Mouse (Mus musculus) forebrain, postnatal 0 days (tissue): ENCODE measurements around the gene Ctsc. TPM values are rescaled to one million over a fixed set of nuclear protein-coding genes. Genes with fewer than 3 reads are reported as not detected.

ENCODE experiments used
- ATAC-seq: fragments of 200-750 bp; cut with Nextera tagmentation; 2 replicates; pipeline ENCODE4 v1.8.0; 2017; ENCODE audit warnings: mild to moderate bottlenecking, moderate library complexity
- DNase-seq: peaks from one replicate; pipeline ENCODE4 v3.0.0-alpha.2; 2015
- H3K27ac ChIP-seq: fragments of 300-500 bp; sonication (generic); 2 replicates; pipeline ENCODE4 v1.5.1; 2014; ENCODE audit warnings: low read depth, mild to moderate bottlenecking, antibody characterized with exemption, low read length, moderate library complexity, mixed read lengths
- H3K27me3 ChIP-seq: fragments of 300-500 bp; sonication (generic); 2 replicates; pipeline ENCODE4 v1.6.1; 2014; ENCODE audit warnings: mild to moderate bottlenecking, low read length, mixed read lengths; ENCODE audit not compliant: insufficient read depth
- H3K36me3 ChIP-seq: fragments of 300-500 bp; sonication (generic); 2 replicates; pipeline ENCODE4 v1.6.1; 2014; ENCODE audit warnings: mild to moderate bottlenecking, moderate library complexity; ENCODE audit not compliant: insufficient read depth
- H3K4me1 ChIP-seq: fragments of 300-500 bp; sonication (generic); 2 replicates; pipeline ENCODE4 v1.6.1; 2014; ENCODE audit warnings: antibody characterized with exemption; ENCODE audit not compliant: insufficient read depth
- H3K4me2 ChIP-seq: fragments of 300-500 bp; sonication (generic); 2 replicates; pipeline ENCODE4 v1.6.1; 2014; ENCODE audit warnings: low read depth, mild to moderate bottlenecking, moderate library complexity
- H3K4me3 ChIP-seq: fragments of 300-500 bp; sonication (generic); 2 replicates; pipeline ENCODE4 v1.5.1; 2014; ENCODE audit warnings: low read depth, low read length, mixed read lengths
- H3K9ac ChIP-seq: fragments of 300-500 bp; sonication (generic); 2 replicates; pipeline ENCODE4 v1.6.1; 2014; ENCODE audit warnings: mild to moderate bottlenecking
- H3K9me3 ChIP-seq: fragments of 300-500 bp; sonication (generic); 2 replicates; pipeline ENCODE4 v1.6.1; 2016; ENCODE audit warnings: low read length
- CTCF ChIP-seq: sonication (generic); IDR thresholded peaks from 2 replicates; pipeline ENCODE4 v1.5.1; 2016; ENCODE audit warnings: antibody characterized with exemption, control low read depth, low read depth
- WGBS: fragments of 180-500 bp; shearing (Covaris S2); extraction: QIAGEN DNeasy Blood & Tissue Kit; methylation state at CpG from one replicate; pipeline ENCODE4 v1.1.7; 2014; 5-methylcytosine and 5-hydroxymethylcytosine counted together
- polyA plus RNA-seq: library from polyadenylated mRNA; unstranded; fragments of >200 nt; fragmentation: Nextera tagmentation; extraction: Ambion mirVana; gene quantifications from 2 replicates; pipeline ENCODE4 v1.2.1, GENCODE M21; 2015
- total RNA-seq: library from RNA; depleted of rRNA; stranded (reverse); fragments of >200 nt; gene quantifications from 2 replicates; pipeline ENCODE4 v1.2.3, GENCODE M21; 2014

The Ctsc gene
- total and polyA plus RNA-seq, 2 experiments from 2014 or later = 12.8 to 16.1 TPM

GRCm38 (mm10) chr7:88318904-88319303 lies 41.0 kb downstream of the Ctsc start:
- no peak for ATAC-seq
- DNase-seq = no peak
- WGBS = 92% methylated on average over 2 of the region's 2 CpGs

DNA sequence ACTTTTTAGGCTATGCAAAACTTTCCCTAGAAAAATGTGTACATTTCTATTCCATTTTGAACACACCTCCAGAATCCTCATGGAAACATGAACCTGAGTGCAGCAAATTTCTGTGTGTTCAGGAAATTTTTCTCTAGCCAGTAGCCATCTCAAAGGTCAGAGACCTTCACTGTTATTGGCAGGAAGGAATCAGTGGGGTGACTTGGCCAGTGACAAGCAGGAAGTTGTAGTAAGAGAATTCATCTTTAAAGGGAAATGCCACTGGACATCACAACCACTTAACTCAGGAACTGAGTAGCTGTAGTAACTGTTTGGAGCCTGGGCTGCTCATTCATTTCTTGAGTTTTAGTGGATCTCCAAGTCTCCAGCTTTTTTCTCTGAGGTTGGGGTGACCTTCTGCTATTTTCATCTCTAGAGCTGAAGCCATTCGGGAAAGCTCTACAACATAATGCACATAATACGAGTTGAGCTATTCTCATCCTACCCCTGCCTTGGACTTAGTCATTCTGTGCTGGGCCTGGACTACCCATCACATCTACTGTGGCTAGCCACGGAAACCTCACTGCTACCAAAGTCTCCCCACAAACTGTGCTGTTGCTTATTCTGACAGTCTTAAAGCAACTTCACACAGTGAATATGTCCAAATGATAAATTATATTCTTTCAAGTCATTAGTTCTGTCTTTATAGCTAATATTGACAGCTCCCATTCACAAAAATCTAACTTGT lies 41.7 kb downstream of the Ctsc start:
- H3K9me3 ChIP-seq = no peaks in the 10 kb centered on the region
- H3K27me3 ChIP-seq = no peaks in the 10 kb centered on the region
- TF ChIP-seq CTCF = no peak
- no peak overlapping the region for H3K9ac ChIP-seq
- 95% methylated on average over 3 of the region's 3 CpGs for WGBS
- no peak overlapping the region for H3K4me3 ChIP-seq
- H3K4me2 ChIP-seq = no peak overlapping the region
- H3K27ac ChIP-seq = no peak overlapping the region
- DNase-seq (no peak), ATAC-seq (no peak)
- H3K4me1 ChIP-seq = no peaks in the 10 kb centered on the region
- no peaks in the 10 kb centered on the region for H3K36me3 ChIP-seq

More at GRCm38 (mm10) chr7:88318904-88319303, 41.0 kb downstream of the Ctsc start:
- TF ChIP-seq CTCF = no peak
- Histone ChIP-seq H3K27ac (no peak overlapping the region), H3K9ac (no peak overlapping the region), H3K27me3 (no peaks in the 10 kb centered on the region), H3K4me2 (no peak overlapping the region), H3K4me3 (no peak overlapping the region), H3K4me1 (no peaks in the 10 kb centered on the region), H3K9me3 (no peaks in the 10 kb centered on the region), H3K36me3 (no peaks in the 10 kb centered on the region)

- ATAC-seq (peak; percentile 88), DNase-seq (peak; percentile 67)
- H3K27ac ChIP-seq = no peak overlapping the region; the same call in 1 of the 2 replicates
- no peaks in the 10 kb centered on the region for H3K36me3 ChIP-seq
- 48% methylated on average over 12 of the region's 12 CpGs for WGBS
- no peak overlapping the region for H3K4me3 ChIP-seq
- H3K4me1 ChIP-seq = no peaks in the 10 kb centered on the region
- no peaks in the 10 kb centered on the region for H3K9me3 ChIP-seq
- TF ChIP-seq CTCF = no peak
- no peak overlapping the region for H3K9ac ChIP-seq
- H3K4me2 ChIP-seq = no peak overlapping the region
- H3K27me3 ChIP-seq = no peaks in the 10 kb centered on the region
Observed at GRCm38 (mm10) chr7:88320628-88321336, 42.9 kb downstream of the Ctsc start.

DNA sequence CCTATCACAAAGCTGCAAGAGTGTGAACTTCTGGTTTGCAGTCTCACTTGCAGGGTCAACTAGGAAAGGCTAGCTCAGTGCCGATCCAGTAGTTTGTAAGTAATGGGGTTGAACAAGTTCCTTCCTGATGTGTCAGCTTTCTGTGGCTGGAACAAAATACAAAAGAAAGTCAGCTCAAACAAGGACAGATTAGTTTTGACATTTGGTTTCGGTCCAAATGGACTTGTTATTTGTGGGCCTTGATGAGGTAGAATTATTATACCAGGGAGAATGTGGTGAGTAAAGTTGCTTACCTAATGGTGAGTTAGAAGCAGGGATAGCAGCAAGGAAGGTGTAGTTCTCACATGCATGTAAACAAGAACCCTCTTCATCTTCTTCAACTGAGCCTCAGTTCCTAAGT lies 44.5 kb downstream of the Ctsc start:
- Histone ChIP-seq H3K4me2 (no peak overlapping the region), H3K36me3 (no peaks in the 10 kb centered on the region), H3K4me1 (no peaks in the 10 kb centered on the region), H3K27ac (no peak overlapping the region), H3K27me3 (no peaks in the 10 kb centered on the region), H3K9ac (no peak overlapping the region), H3K4me3 (no peak overlapping the region), H3K9me3 (no peaks in the 10 kb centered on the region)
- DNase-seq (no peak), ATAC-seq (no peak)
- no peak for TF ChIP-seq CTCF
- 86% methylated on average over 2 of the region's 2 CpGs for WGBS

GRCm38 (mm10) chr7:88327495-88327894 lies 49.6 kb downstream of the Ctsc start:
- Histone ChIP-seq H3K4me2 (no peak overlapping the region), H3K9ac (no peak overlapping the region), H3K9me3 (no peaks in the 10 kb centered on the region), H3K27ac (no peak overlapping the region), H3K36me3 (no peaks in the 10 kb centered on the region), H3K4me1 (no peaks in the 10 kb centered on the region), H3K27me3 (no peaks in the 10 kb centered on the region), H3K4me3 (no peak overlapping the region)
- ATAC-seq = no peak
- no peak for TF ChIP-seq CTCF
- DNase-seq = no peak

DNA sequence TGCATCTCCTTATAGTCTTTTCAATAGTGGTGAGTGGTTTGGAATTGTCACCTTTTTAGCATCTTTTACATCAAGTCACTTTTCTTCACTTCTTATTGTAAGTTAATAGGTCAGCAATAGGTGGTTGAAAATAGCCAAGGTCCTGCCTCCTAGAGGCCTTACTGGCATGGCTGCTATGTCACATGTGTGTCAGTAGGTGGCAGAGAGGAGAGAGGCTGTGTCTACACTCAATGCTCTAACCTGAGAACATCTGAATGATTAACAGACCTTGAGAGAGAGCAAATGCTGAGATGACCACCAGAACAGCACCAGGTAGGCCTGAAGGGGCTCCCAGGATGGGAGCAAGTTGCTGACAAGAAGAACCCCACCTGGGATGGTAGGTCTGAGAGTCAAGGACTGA lies 65.9 kb downstream of the Ctsc start:
- Histone ChIP-seq H3K36me3 (no peaks in the 10 kb centered on the region), H3K4me1 (no peaks in the 10 kb centered on the region), H3K9ac (no peak overlapping the region), H3K9me3 (no peaks in the 10 kb centered on the region), H3K27ac (no peak overlapping the region), H3K4me3 (no peak overlapping the region), H3K27me3 (no peaks in the 10 kb centered on the region), H3K4me2 (no peak overlapping the region)
- ATAC-seq (no peak), DNase-seq (no peak)
- peak; percentile 46 for TF ChIP-seq CTCF

DNA sequence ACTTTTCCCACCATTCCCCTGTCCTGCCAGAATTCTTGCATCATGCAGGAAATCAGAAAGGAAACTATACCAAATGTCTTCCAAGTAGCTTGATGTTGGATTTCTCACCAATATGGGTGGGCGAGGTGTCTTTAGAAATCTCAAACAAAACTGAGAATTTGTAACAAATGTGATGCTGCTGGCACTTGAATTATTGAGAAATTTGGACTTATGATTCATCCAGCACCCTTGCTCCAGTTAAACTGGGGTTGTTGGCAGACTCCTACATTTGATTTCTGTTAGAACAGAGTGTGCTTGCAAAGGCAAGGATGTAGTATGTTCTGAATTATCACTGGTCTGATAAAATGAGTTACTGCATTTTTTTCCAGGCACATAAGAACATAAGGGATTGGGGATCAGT lies 68.2 kb downstream of the Ctsc start:
- H3K4me3 ChIP-seq = no peak overlapping the region
- H3K36me3 ChIP-seq = no peaks in the 10 kb centered on the region
- H3K9me3 ChIP-seq = no peaks in the 10 kb centered on the region
- no peak overlapping the region for H3K4me2 ChIP-seq
- ATAC-seq (peak; percentile 58; the same call in 1 of the 2 replicates), DNase-seq (peak; percentile 24)
- no peak overlapping the region for H3K9ac ChIP-seq
- no peaks in the 10 kb centered on the region for H3K4me1 ChIP-seq
- no peaks in the 10 kb centered on the region for H3K27me3 ChIP-seq
- no peak for TF ChIP-seq CTCF
- WGBS = 74% methylated on average over 1 of the region's 1 CpGs
- no peak overlapping the region for H3K27ac ChIP-seq
